Mouse (Mus musculus): ENCODE measurements around the gene Ckap4.

DNA sequence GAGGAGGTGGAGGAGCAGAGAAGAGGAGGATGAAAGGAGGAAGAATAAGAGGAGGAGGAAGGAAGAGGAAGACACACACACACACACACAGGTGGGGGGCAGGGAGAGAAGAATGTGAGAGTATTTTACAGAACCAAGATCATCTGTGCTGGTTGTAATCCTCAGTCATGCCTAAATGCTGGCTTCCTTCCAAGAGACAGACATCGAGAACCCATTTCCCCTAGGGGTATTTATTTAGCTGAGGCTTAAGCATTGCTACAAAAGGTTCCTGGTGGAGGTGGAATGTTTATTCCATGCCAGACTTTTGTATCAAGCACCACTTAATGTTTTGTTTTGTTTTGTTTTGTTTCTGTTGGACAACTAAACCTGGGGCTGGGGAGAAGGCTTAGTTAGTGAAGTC is 49.2 kb downstream of the Ckap4 start:
- TF ChIP-seq CTCF (IDR thresholded peaks at IDR 0.05; ENCODE audit: low read depth, low read length) (no peak), POLR2A (IDR thresholded peaks at IDR 0.05; ENCODE audit: borderline replicate concordance, low read depth, low read length) (no peak)
